Mouse (Mus musculus) CD4-positive, CD25-positive, alpha-beta regulatory T cell, adult 9 weeks (primary cell): ENCODE results near the gene Ttc8. TPM values are rescaled to one million over a fixed set of nuclear protein-coding genes. Genes with fewer than 3 reads are reported as not detected.

Source experiments
- polyA plus RNA-seq: library from polyadenylated mRNA; unstranded; fragments of 100-300 nt; shearing (Covaris generic); gene quantifications from one replicate; pipeline ENCODE4 v1.2.1, GENCODE M21; 2017

The Ttc8 gene
- 3.4 TPM for polyA plus RNA-seq

DNA sequence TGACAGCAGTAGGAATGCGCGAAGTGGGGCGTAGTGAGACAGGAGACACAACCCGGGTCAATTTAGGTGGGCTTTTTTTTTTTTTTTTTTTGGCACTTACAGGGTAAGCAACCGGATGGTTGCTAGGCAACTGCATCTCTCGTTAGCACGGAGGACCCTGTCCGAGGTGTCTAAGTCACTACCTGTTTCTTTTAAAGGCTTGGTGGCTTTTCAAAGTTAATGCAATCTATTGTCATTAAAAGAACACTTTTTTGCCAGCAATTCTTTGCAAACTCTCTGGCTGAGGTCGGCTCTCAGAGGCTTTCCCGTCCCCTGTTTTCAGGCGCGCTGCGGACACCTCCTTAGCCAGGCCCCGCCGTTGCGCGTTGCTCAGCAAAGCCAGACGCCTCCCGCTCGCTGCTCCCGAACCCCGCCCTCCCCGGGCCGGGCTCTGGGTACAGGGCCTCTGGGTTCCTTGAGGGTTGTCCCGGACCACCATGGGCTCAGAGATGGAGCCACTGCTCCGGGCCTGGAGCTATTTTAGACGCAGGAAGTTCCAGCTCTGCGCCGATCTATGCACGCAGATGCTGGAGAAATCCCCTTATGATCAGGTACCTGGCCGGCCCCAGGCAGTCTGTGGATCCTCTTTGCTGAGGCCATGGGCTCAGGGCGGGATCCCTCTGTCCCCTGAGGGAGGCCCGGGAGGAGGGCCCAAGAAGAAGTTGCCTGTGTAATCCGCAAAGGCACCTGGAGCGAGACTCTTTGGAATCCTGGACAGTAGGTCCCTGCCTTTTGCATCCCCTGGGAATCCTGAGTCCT lies at the start of gene Ttc8:
Gene Ttc8 (plus strand): TSS at position 381 of the 798 bp plus-strand sequence.

DNA sequence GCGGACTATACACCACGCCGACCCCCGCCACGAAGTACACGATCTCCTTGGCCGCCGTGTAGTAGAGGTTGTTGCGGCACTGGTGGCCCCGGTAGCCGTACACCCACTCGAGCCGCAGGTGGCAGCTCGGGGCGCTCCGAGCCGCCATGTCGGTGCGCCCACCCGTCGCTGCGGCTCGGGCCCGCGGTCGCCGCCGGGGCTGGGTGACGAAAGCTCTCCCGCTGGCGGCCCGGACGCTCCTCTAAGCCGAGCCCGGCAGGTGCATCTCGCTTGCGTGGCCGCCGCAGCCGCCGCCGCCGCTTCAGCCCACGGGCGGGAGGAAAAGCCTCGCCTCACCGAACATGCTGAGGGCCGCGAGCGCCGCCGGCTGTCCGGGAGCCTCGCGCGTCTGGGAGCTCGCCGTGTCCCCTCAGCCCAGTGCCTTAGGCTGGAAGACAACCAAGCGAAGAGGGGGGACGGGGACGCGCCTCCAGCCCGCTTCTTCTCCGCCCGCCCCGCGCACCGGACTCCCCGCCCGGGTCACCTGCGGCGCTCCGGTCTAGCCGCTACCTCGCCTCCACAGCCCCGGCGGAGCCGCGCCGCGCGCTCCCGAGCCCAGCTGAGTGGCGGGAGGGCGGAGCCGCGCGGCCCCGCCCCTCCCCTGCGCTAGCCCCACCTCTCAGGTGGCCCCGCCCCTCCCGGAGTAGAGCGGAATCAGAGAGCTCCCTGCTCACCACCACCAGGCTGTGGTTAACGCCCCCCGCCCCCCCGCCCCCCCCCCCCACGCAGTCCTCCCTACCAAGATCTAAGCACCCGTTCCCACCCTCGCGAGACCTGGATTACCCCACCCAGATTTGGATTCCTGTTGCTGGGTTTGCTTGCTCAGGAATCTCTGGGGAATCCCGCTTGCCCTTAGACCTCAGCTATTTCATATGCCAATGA lies 19.2 kb upstream of the Ttc8 start, which contains the start of gene Eml5:
Gene Eml5 (minus strand): TSS at position 604 of the 921 bp plus-strand sequence.

Other genes starting within 250 kb of the Ttc8 start
- 5.0 TPM for gene Ptpn21, start 183.2 kb upstream of the Ttc8 start, polyA plus RNA-seq
- gene Zc3h14, start 173.6 kb upstream of the Ttc8 start, polyA plus RNA-seq: 19.8 TPM
- gene Eml5, start 19.1 kb upstream of the Ttc8 start, polyA plus RNA-seq: 7.5 TPM